ENCODE assay signal across 9 mouse cellular contexts in genomic region chr11:69600098-69600497, GRCm38 (mm10). TPM values are rescaled to one million over a fixed set of nuclear protein-coding genes. Genes with fewer than 3 reads are reported as not detected.
DNase-seq lines count a peak whose midpoint lies in the region; ATAC-seq and TF ChIP-seq lines count a peak whose summit lies in the region.
"Had no signal": no experiment of that assay in that cellular context is flagged by ENCODE, and none has a peak within 500 bp of the region (broad histone marks: within the 10 kb centered on the region; RNA-seq: fewer than 3 reads in every experiment).

No protein-coding gene starts in this region.

- no peak for TF ChIP-seq CTCF in forebrain, postnatal 0 days (IDR thresholded peaks at IDR 0.05; ENCODE audit: low read depth)

- intact Hi-C loops in heart, postnatal 25 days (cut with DNase I) = no loop called here

- WGBS in forebrain, postnatal 0 days = 11% methylated on average over 6 of the region's 6 CpGs

- peaks cover 60% of the 10 kb centered on the region for H3K4me1 ChIP-seq in megakaryocyte, embryonic 14.5 days
- peaks cover 15% of the 10 kb centered on the region for H3K4me1 ChIP-seq in forebrain, postnatal 0 days (ENCODE audit: insufficient read depth)

- DNase-seq in forebrain, postnatal 0 days = peak; percentile 50
- peak; percentile 23 for DNase-seq in heart, postnatal 25 days (ENCODE audit: low spot score)
- DNase-seq in layer of hippocampus, adult 9-11 months = peak; percentile 80
- peak; percentile 82 for DNase-seq in lung, postnatal 10 days
- DNase-seq in right cerebral cortex, postnatal 10 days (ENCODE audit: low spot score in 2 of 2) = peak; percentile 89 to 90
- no peak for DNase-seq in T-cell, adult 2 months (ENCODE audit: low spot score)

- no peak for ATAC-seq in megakaryocyte, adult 5-6 weeks (ENCODE audit: poor library complexity, severe bottlenecking)
- peak; percentile 74; the same call in 1 of the 2 replicates for ATAC-seq in forebrain, postnatal 0 days

- peak overlapping the region; percentile 2 for H3K4me3 ChIP-seq in megakaryocyte, embryonic 14.5 days (replicated peaks)
- H3K4me3 ChIP-seq in forebrain, postnatal 0 days (ENCODE audit: low read depth, low read length) = no peak overlapping the region

- no peak overlapping the region for H3K4me2 ChIP-seq in forebrain, postnatal 0 days (ENCODE audit: low read depth)

- peaks cover 29% of the 10 kb centered on the region for H3K27me3 ChIP-seq in megakaryocyte, embryonic 14.5 days (replicated peaks)
- no peaks in the 10 kb centered on the region for H3K27me3 ChIP-seq in forebrain, postnatal 0 days (ENCODE audit: insufficient read depth, low read length)

- H3K9ac ChIP-seq in forebrain, postnatal 0 days = 0 out of 2 replicates have a peak overlapping the region, but pooled peaks have one; percentile 22

- no peaks in the 10 kb centered on the region for H3K36me3 ChIP-seq in megakaryocyte, embryonic 14.5 days (replicated peaks; ENCODE audit: low read length)
- H3K36me3 ChIP-seq in forebrain, postnatal 0 days (ENCODE audit: insufficient read depth) = peaks cover 30% of the 10 kb centered on the region; the same call in 1 of the 2 replicates

- H3K9me3 ChIP-seq in megakaryocyte, embryonic 14.5 days = no peaks in the 10 kb centered on the region
- no peaks in the 10 kb centered on the region for H3K9me3 ChIP-seq in forebrain, postnatal 0 days (ENCODE audit: low read length)

- 0 out of 2 replicates have a peak overlapping the region, but pooled peaks have one; percentile 35 for H3K27ac ChIP-seq in forebrain, postnatal 0 days (ENCODE audit: low read depth, low read length)

RNA-seq across cellular contexts. Expression of gene Atp1b2, which starts 5.6 kb away (rescaled TPM):
- 2.8 and 4.2 TPM in 2 replicates for polyA plus RNA-seq in megakaryocyte, embryonic 14.5 days (2012; ENCODE audit: insufficient read depth, low replicate concordance)
- 0.91 and 2.2 TPM in 2 replicates for total RNA-seq in megakaryocyte, adult 5-6 weeks (2015)
- total RNA-seq in megakaryocyte, adult 5-6 weeks (2017) = 0.26 and 0.45 TPM in 2 replicates
- total RNA-seq in forebrain, postnatal 0 days (2014; rRNA removed) = 38.9 and 74.0 TPM in 2 replicates
- polyA plus RNA-seq in forebrain, postnatal 0 days (2015; fragmentation: Nextera tagmentation; extraction: Ambion mirVana) = 83.2 and 106 TPM in 2 replicates
- total RNA-seq in heart, postnatal 25 days (2021) = 10 to 100 TPM; 18.0 to 25.8 TPM

RNA-seq across cellular contexts. Expression of gene Shbg, which starts 17.6 kb away (rescaled TPM):
- not detected in 2 replicates for polyA plus RNA-seq in megakaryocyte, embryonic 14.5 days (2012; ENCODE audit: insufficient read depth, low replicate concordance)
- total RNA-seq in megakaryocyte, adult 5-6 weeks (2015) = not detected in 2 replicates
- not detected in 2 replicates for total RNA-seq in megakaryocyte, adult 5-6 weeks (2017)
- not detected in 2 replicates for total RNA-seq in forebrain, postnatal 0 days (2014; rRNA removed)
- not detected in 2 replicates for polyA plus RNA-seq in forebrain, postnatal 0 days (2015; fragmentation: Nextera tagmentation; extraction: Ambion mirVana)
- not detected for total RNA-seq in heart, postnatal 25 days (2021)
- total RNA-seq: MEL had no signal

RNA-seq across cellular contexts. Expression of gene Trp53, which starts 19.9 kb away (rescaled TPM):
- polyA plus RNA-seq in megakaryocyte, embryonic 14.5 days (2012; ENCODE audit: insufficient read depth, low replicate concordance) = 53.2 and 68.6 TPM in 2 replicates
- 59.2 and 64.7 TPM in 2 replicates for total RNA-seq in megakaryocyte, adult 5-6 weeks (2015)
- 21.8 and 28.3 TPM in 2 replicates for total RNA-seq in megakaryocyte, adult 5-6 weeks (2017)
- total RNA-seq in forebrain, postnatal 0 days (2014; rRNA removed) = 40.1 and 43.1 TPM in 2 replicates
- 52.4 and 59.8 TPM in 2 replicates for polyA plus RNA-seq in forebrain, postnatal 0 days (2015; fragmentation: Nextera tagmentation; extraction: Ambion mirVana)
- total RNA-seq in heart, postnatal 25 days (2021) = 10 to 100 TPM; 16.9 to 17.9 TPM

RNA-seq across cellular contexts. Expression of gene Wrap53, which starts 20.0 kb away (rescaled TPM):
- 19.7 and 50.2 TPM in 2 replicates for polyA plus RNA-seq in megakaryocyte, embryonic 14.5 days (2012; ENCODE audit: insufficient read depth, low replicate concordance)
- total RNA-seq in megakaryocyte, adult 5-6 weeks (2015) = 11.8 and 12.2 TPM in 2 replicates
- total RNA-seq in megakaryocyte, adult 5-6 weeks (2017) = 5.3 and 5.9 TPM in 2 replicates
- 10.5 and 13.1 TPM in 2 replicates for total RNA-seq in forebrain, postnatal 0 days (2014; rRNA removed)
- 14.6 and 17.3 TPM in 2 replicates for polyA plus RNA-seq in forebrain, postnatal 0 days (2015; fragmentation: Nextera tagmentation; extraction: Ambion mirVana)
- 1 to 10 TPM; 4.6 to 6.1 TPM for total RNA-seq in heart, postnatal 25 days (2021)

RNA-seq across cellular contexts. Expression of gene Sat2, which starts 21.7 kb away (rescaled TPM):
- not detected in 2 replicates for polyA plus RNA-seq in megakaryocyte, embryonic 14.5 days (2012; ENCODE audit: insufficient read depth, low replicate concordance)
- not detected in 2 replicates for total RNA-seq in megakaryocyte, adult 5-6 weeks (2015)
- not detected in 2 replicates for total RNA-seq in megakaryocyte, adult 5-6 weeks (2017)
- total RNA-seq in forebrain, postnatal 0 days (2014; rRNA removed) = 8.6 and 18.9 TPM in 2 replicates
- 27.3 and 28.0 TPM in 2 replicates for polyA plus RNA-seq in forebrain, postnatal 0 days (2015; fragmentation: Nextera tagmentation; extraction: Ambion mirVana)
- 1 to 10 TPM; 2.3 to 2.5 TPM for total RNA-seq in heart, postnatal 25 days (2021)
- total RNA-seq: MEL had no signal

Comparison
In these comparisons a context has a peak if more than half of its experiments do, and no peak if none do; other contexts are left out.
1. RNA of gene Atp1b2, which starts 5.6 kb away (total RNA-seq): 38.9 to 74.0 TPM in forebrain, postnatal 0 days and 18.0 to 25.8 TPM in heart, postnatal 25 days; 0.26 to 2.2 TPM in megakaryocyte, adult 5-6 weeks; every median in the first group is over 4 times any median in the second.